Mouse (Mus musculus) intestine, postnatal 0 days (tissue): ENCODE results near the gene Kif5c. TPM values are rescaled to one million over a fixed set of nuclear protein-coding genes. Genes with fewer than 3 reads are reported as not detected.

Experiments
- ATAC-seq: fragments of 200-750 bp; cut with Nextera tagmentation; 2 replicates; pipeline ENCODE4 v1.8.0; 2017; ENCODE audit warnings: mild to moderate bottlenecking, moderate TSS enrichment, moderate library complexity
- H3K27ac ChIP-seq: fragments of 300-500 bp; sonication (generic); 2 replicates; pipeline ENCODE4 v1.5.1; 2014; ENCODE audit warnings: mild to moderate bottlenecking, low read depth, low read length, moderate library complexity
- H3K27me3 ChIP-seq: fragments of 300-500 bp; sonication (generic); replicated peaks from 2 replicates; pipeline ENCODE4 v1.6.1; 2014; ENCODE audit warnings: low read length, mixed read lengths; ENCODE audit not compliant: control insufficient read depth, insufficient read depth
- H3K36me3 ChIP-seq: fragments of 300-500 bp; sonication (generic); 2 replicates; pipeline ENCODE4 v1.6.1; 2014; ENCODE audit warnings: mild to moderate bottlenecking, moderate library complexity; ENCODE audit not compliant: control insufficient read depth, insufficient read depth
- H3K4me1 ChIP-seq: fragments of 300-500 bp; sonication (generic); replicated peaks from 2 replicates; pipeline ENCODE4 v1.6.1; 2014; ENCODE audit warnings: antibody characterized with exemption, low read length, mixed read lengths; ENCODE audit not compliant: control insufficient read depth, insufficient read depth
- H3K4me2 ChIP-seq: fragments of 300-500 bp; sonication (generic); replicated peaks from 2 replicates; pipeline ENCODE4 v1.6.1; 2014; ENCODE audit warnings: low read depth, mild to moderate bottlenecking, moderate library complexity
- H3K4me3 ChIP-seq: fragments of 300-500 bp; sonication (generic); 2 replicates; pipeline ENCODE4 v1.5.1; 2014; ENCODE audit warnings: low read depth, low read length
- H3K9ac ChIP-seq: fragments of 300-500 bp; sonication (generic); 2 replicates; pipeline ENCODE4 v1.6.1; 2014; ENCODE audit warnings: mild to moderate bottlenecking, low read depth, low read length
- H3K9me3 ChIP-seq: fragments of 300-500 bp; sonication (generic); 2 replicates; pipeline ENCODE4 v1.6.1; 2016; ENCODE audit warnings: mixed run types; ENCODE audit not compliant: control insufficient read depth
- CTCF ChIP-seq: sonication (generic); IDR thresholded peaks from 2 replicates; pipeline ENCODE4 v1.5.1; 2016; ENCODE audit warnings: low read depth, mild to moderate bottlenecking, control low read depth, antibody characterized with exemption, moderate library complexity
- WGBS: fragments of 180-500 bp; shearing (Covaris S2); extraction: QIAGEN DNeasy Blood & Tissue Kit; methylation state at CpG from one replicate; pipeline ENCODE4 v1.1.7; 2014; 5-methylcytosine and 5-hydroxymethylcytosine counted together
- polyA plus RNA-seq: library from polyadenylated mRNA; unstranded; fragments of >200 nt; fragmentation: Nextera tagmentation; extraction: Ambion mirVana; gene quantifications from 2 replicates; pipeline ENCODE4 v1.2.1, GENCODE M21; 2015

The Kif5c gene
- polyA plus RNA-seq, 1 experiment from 2014 or later = 2.7 TPM

DNA sequence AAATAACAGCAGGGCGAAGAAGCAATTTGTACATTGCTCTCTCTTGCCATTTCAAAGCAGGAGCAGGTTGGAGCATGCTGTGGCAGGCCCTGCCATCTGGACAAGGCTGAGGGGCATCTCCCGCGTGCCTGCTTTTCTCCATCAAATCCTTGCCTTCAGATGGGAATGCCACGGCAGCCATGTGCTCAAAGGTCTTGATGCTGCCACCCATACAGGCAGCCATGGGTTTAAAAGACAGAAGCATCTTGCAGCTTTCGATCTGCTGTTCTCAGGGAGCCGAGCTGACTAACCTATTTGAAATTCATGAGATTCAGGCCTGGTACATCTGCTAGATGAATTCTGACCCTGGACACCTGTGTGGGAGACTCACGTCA lies 53.4 kb downstream of the Kif5c start:
- no peak for TF ChIP-seq CTCF
- no peaks in the 10 kb centered on the region for H3K27me3 ChIP-seq
- H3K9ac ChIP-seq = no peak overlapping the region
- no peak overlapping the region for H3K4me3 ChIP-seq
- WGBS = 88% methylated on average over 7 of the region's 7 CpGs
- no peak overlapping the region for H3K27ac ChIP-seq
- H3K36me3 ChIP-seq = no peaks in the 10 kb centered on the region
- no peaks in the 10 kb centered on the region for H3K4me1 ChIP-seq
- no peak overlapping the region for H3K4me2 ChIP-seq
- ATAC-seq = no peak
- no peaks in the 10 kb centered on the region for H3K9me3 ChIP-seq

DNA sequence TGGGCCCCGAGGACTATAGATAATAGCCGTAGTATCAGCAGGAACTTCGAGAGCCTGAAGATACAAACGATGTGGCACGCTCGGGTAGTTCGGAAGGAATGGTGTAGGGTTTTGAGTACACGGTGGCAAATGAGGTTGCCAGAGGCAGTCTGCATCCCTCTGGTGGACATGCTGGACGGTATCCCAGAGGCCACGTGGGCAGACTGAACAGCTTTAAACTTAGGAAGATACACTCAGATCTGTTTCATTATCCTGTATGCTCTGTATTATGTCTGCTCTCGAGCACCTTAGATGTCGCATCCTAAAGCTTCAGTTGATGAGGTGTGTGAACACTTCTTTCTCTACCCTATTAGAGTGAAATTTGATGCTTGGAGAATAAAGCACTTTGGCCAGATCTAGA lies 56.9 kb downstream of the Kif5c start:
- no peak for TF ChIP-seq CTCF
- Histone ChIP-seq H3K27ac (no peak overlapping the region), H3K27me3 (no peaks in the 10 kb centered on the region), H3K4me2 (no peak overlapping the region), H3K4me1 (no peaks in the 10 kb centered on the region), H3K9ac (no peak overlapping the region), H3K9me3 (no peaks in the 10 kb centered on the region), H3K36me3 (no peaks in the 10 kb centered on the region), H3K4me3 (no peak overlapping the region)
- ATAC-seq = no peak
- 87% methylated on average over 12 of the region's 12 CpGs for WGBS

GRCm38 (mm10) chr2:49678386-49678785 lies 59.3 kb downstream of the Kif5c start:
- no peaks in the 10 kb centered on the region for H3K27me3 ChIP-seq
- TF ChIP-seq CTCF = no peak
- no peak overlapping the region for H3K9ac ChIP-seq
- H3K4me2 ChIP-seq = no peak overlapping the region
- H3K4me1 ChIP-seq = no peaks in the 10 kb centered on the region
- no peaks in the 10 kb centered on the region for H3K9me3 ChIP-seq
- H3K4me3 ChIP-seq = no peak overlapping the region
- 60% methylated on average over 7 of the region's 7 CpGs for WGBS
- no peaks in the 10 kb centered on the region for H3K36me3 ChIP-seq
- ATAC-seq = no peak
- H3K27ac ChIP-seq = no peak overlapping the region

- 82% methylated on average over 16 of the region's 16 CpGs for WGBS
Measured at GRCm38 (mm10) chr2:49679135-49679964, 60.3 kb downstream of the Kif5c start.

DNA sequence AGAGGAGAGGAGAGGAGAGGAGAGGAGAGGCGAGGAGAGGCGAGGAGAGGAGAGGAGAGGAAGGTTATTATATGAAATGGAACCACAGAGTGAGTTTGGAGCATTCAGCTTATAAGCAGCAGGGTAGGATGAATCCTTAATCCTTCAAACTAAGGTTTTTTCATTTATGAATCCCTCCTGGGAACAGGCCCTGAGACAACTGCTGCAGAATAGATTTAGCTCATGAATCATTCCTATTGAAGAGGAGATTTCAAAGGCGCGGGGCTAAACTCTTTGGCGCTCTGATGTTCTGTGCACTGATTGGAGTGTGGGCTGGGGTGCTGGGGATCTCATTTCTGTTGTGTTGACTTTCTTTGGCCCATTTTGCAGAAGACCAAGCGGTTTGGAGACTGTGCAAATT lies 63.7 kb downstream of the Kif5c start:
- no peak overlapping the region for H3K9ac ChIP-seq
- H3K4me1 ChIP-seq = no peaks in the 10 kb centered on the region
- H3K27ac ChIP-seq = no peak overlapping the region
- H3K27me3 ChIP-seq = no peaks in the 10 kb centered on the region
- H3K36me3 ChIP-seq = no peaks in the 10 kb centered on the region
- H3K4me2 ChIP-seq = no peak overlapping the region
- TF ChIP-seq CTCF = no peak
- H3K9me3 ChIP-seq = no peaks in the 10 kb centered on the region
- ATAC-seq = no peak
- 94% methylated on average over 6 of the region's 6 CpGs for whole genome bisulfite sequencing
- H3K4me3 ChIP-seq = no peak overlapping the region

More at GRCm38 (mm10) chr2:49679135-49679964, 60.3 kb downstream of the Kif5c start:
- Histone ChIP-seq H3K4me3 (no peak overlapping the region), H3K36me3 (no peaks in the 10 kb centered on the region), H3K4me1 (no peaks in the 10 kb centered on the region), H3K9ac (no peak overlapping the region), H3K4me2 (no peak overlapping the region), H3K9me3 (no peaks in the 10 kb centered on the region), H3K27ac (no peak overlapping the region), H3K27me3 (no peaks in the 10 kb centered on the region)
- ATAC-seq = no peak
- no peak for TF ChIP-seq CTCF

- 64% methylated on average over 2 of the region's 2 CpGs for WGBS
- Histone ChIP-seq H3K4me1 (no peaks in the 10 kb centered on the region), H3K4me2 (no peak overlapping the region)
Measured at GRCm38 (mm10) chr2:49684808-49685207, 65.7 kb downstream of the Kif5c start.

More at GRCm38 (mm10) chr2:49684808-49685207, 65.7 kb downstream of the Kif5c start:
- H3K9ac ChIP-seq = no peak overlapping the region
- no peak overlapping the region for H3K27ac ChIP-seq
- H3K9me3 ChIP-seq = no peaks in the 10 kb centered on the region
- no peak for TF ChIP-seq CTCF
- H3K27me3 ChIP-seq = no peaks in the 10 kb centered on the region
- no peak for ATAC-seq
- H3K36me3 ChIP-seq = no peaks in the 10 kb centered on the region
- no peak overlapping the region for H3K4me3 ChIP-seq
